Mouse (Mus musculus) stomach, postnatal 0 days (tissue): ENCODE data around the gene Zkscan1.

Source experiments
- CTCF ChIP-seq: IDR thresholded peaks from 2 replicates; pipeline ENCODE4 v1.5.1; 2016; ENCODE audit warnings: antibody characterized with exemption, low read depth, mild to moderate bottlenecking, moderate library complexity
- EP300 ChIP-seq: optimal IDR thresholded peaks from 2 replicates; pipeline ENCODE3; 2016; ENCODE audit warnings: antibody characterized with exemption

DNA sequence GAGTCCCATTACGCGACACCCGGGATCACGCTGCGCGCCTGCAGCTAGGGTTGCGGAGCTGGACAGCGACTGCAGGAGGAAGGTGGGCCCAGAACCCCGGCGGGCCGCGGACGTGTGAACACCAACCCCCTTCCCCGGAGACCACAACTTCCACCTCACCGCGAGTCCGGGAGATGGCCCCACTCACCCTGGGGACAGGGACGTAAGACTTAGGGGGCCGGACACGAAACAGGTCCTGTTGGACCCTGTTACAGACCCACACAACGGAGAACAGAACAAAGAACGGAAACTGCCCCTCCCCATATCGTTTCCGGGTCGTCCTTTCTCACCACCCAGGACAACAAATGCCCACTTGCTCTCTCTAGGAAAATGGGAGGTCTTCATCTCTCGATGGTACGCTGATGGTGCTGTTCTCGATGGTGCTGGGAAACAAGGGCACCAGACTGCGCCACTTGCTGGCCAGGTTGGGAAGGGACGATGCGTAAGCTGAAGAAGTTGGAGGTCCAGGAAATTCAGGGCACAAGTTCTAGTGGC, 70.6 kb downstream of the Zkscan1 start, which contains the start of gene Zfp113:
- TF ChIP-seq CTCF (peak; percentile 96), EP300 (no peak)
